Mouse (Mus musculus): ENCODE data around the gene Tas1r3. TPM values are rescaled to one million over a fixed set of nuclear protein-coding genes. Genes with fewer than 3 reads are reported as not detected.

The Tas1r3 gene
- polyA plus RNA-seq, 1 experiment from 2014 or later = 0.29 TPM

- Histone ChIP-seq H3K27ac (replicated peaks) (no peak overlapping the region), H3K27me3 (replicated peaks; ENCODE audit: low read depth, poor library complexity, severe bottlenecking) (no peaks in the 10 kb centered on the region), H3K9me3 (no peaks in the 10 kb centered on the region), H3K4me3 (peak overlapping the region; percentile 96; the same call in 1 of the 2 replicates), H3K4me1 (peaks cover 43% of the 10 kb centered on the region), H3K36me3 (replicated peaks) (peaks cover 42% of the 10 kb centered on the region)
- WGBS = 49% methylated on average over 6 of the region's 6 CpGs
- DNase-seq (ENCODE audit: low spot score) = no peak
Measured at GRCm38 (mm10) chr4:155895216-155895615, 32.1 kb upstream of the Tas1r3 start.

- no peak for DNase-seq (ENCODE audit: low spot score)
- peaks cover 42% of the 10 kb centered on the region for H3K36me3 ChIP-seq (replicated peaks)
- no peaks in the 10 kb centered on the region for H3K27me3 ChIP-seq (replicated peaks; ENCODE audit: low read depth, poor library complexity, severe bottlenecking)
- no peak overlapping the region; the same call in 1 of the 2 replicates for H3K27ac ChIP-seq (replicated peaks)
- H3K4me1 ChIP-seq = peaks cover 47% of the 10 kb centered on the region
- H3K4me3 ChIP-seq = peak overlapping the region; percentile 96
- 40% methylated on average over 8 of the region's 8 CpGs for WGBS
- H3K9me3 ChIP-seq = no peaks in the 10 kb centered on the region
Measured at GRCm38 (mm10) chr4:155894311-155894881, 31.2 kb upstream of the Tas1r3 start.

GRCm38 (mm10) chr4:155893212-155893690 is 30.1 kb upstream of the Tas1r3 start:
- WGBS = 73% methylated on average over 8 of the region's 8 CpGs
- 0 out of 2 replicates have a peak overlapping the region, but pooled peaks have one; percentile 90 for H3K27ac ChIP-seq (replicated peaks)
- peak overlapping the region; percentile 96 for H3K4me3 ChIP-seq
- H3K4me1 ChIP-seq = peaks cover 47% of the 10 kb centered on the region
- DNase-seq (ENCODE audit: low spot score) = no peak
- no peaks in the 10 kb centered on the region for H3K9me3 ChIP-seq
- peaks cover 42% of the 10 kb centered on the region for H3K36me3 ChIP-seq (replicated peaks)
- H3K27me3 ChIP-seq (replicated peaks; ENCODE audit: low read depth, poor library complexity, severe bottlenecking) = no peaks in the 10 kb centered on the region

- Histone ChIP-seq H3K9me3 (no peaks in the 10 kb centered on the region), H3K4me3 (peak overlapping the region; percentile 96), H3K36me3 (replicated peaks) (peaks cover 43% of the 10 kb centered on the region), H3K27me3 (replicated peaks; ENCODE audit: low read depth, poor library complexity, severe bottlenecking) (no peaks in the 10 kb centered on the region), H3K27ac (replicated peaks) (peak overlapping the region; percentile 90), H3K4me1 (peaks cover 47% of the 10 kb centered on the region)
- DNase-seq (ENCODE audit: low spot score) = peak; percentile 65
- 6% methylated on average over 37 of the region's 37 CpGs for WGBS
Measured at GRCm38 (mm10) chr4:155892438-155893211, 29.5 kb upstream of the Tas1r3 start.

- peak; percentile 90 for DNase-seq (ENCODE audit: low spot score)
- Histone ChIP-seq H3K27ac (replicated peaks) (peak overlapping the region; percentile 90), H3K4me1 (peaks cover 47% of the 10 kb centered on the region), H3K27me3 (replicated peaks; ENCODE audit: low read depth, poor library complexity, severe bottlenecking) (no peaks in the 10 kb centered on the region), H3K9me3 (no peaks in the 10 kb centered on the region), H3K4me3 (peak overlapping the region; percentile 96), H3K36me3 (replicated peaks) (peaks cover 47% of the 10 kb centered on the region)
- whole genome bisulfite sequencing = under 1% methylated on average over 56 of the region's 56 CpGs
Measured at GRCm38 (mm10) chr4:155892017-155892416, 28.9 kb upstream of the Tas1r3 start.

- Histone ChIP-seq H3K4me1 (peaks cover 47% of the 10 kb centered on the region), H3K36me3 (replicated peaks) (peaks cover 47% of the 10 kb centered on the region), H3K9me3 (no peaks in the 10 kb centered on the region), H3K27me3 (replicated peaks; ENCODE audit: low read depth, poor library complexity, severe bottlenecking) (no peaks in the 10 kb centered on the region), H3K27ac (replicated peaks) (peak within 1 kb of the TSS; percentile 90), H3K4me3 (peak within 1 kb of the TSS; percentile 96)
- DNase-seq (ENCODE audit: low spot score) = peak; percentile 97
- under 1% methylated on average over 52 of the region's 52 CpGs for WGBS
Measured at GRCm38 (mm10) chr4:155891551-155892001, 28.4 kb upstream of the Tas1r3 start, which contains the start of the genes Pusl1 and Acap3. Pusl1 (minus strand) TSS chr4:155891781. Acap3 (plus strand) TSS chr4:155891822.

GRCm38 (mm10) chr4:155891011-155891471 is 27.9 kb upstream of the Tas1r3 start:
- Histone ChIP-seq H3K9me3 (no peaks in the 10 kb centered on the region), H3K4me3 (peak overlapping the region; percentile 96), H3K27me3 (replicated peaks; ENCODE audit: low read depth, poor library complexity, severe bottlenecking) (no peaks in the 10 kb centered on the region), H3K4me1 (peaks cover 47% of the 10 kb centered on the region), H3K36me3 (replicated peaks) (peaks cover 47% of the 10 kb centered on the region), H3K27ac (replicated peaks) (peak overlapping the region; percentile 90)
- under 1% methylated on average over 34 of the region's 34 CpGs for WGBS
- DNase-seq (ENCODE audit: low spot score) = no peak

- Histone ChIP-seq H3K36me3 (replicated peaks) (peaks cover 58% of the 10 kb centered on the region), H3K27ac (replicated peaks) (no peak overlapping the region), H3K4me1 (peaks cover 35% of the 10 kb centered on the region), H3K9me3 (no peaks in the 10 kb centered on the region), H3K4me3 (peak overlapping the region; percentile 96; the same call in 1 of the 2 replicates), H3K27me3 (replicated peaks; ENCODE audit: low read depth, poor library complexity, severe bottlenecking) (no peaks in the 10 kb centered on the region)
- 84% methylated on average over 5 of the region's 5 CpGs for WGBS
- DNase-seq (ENCODE audit: low spot score) = no peak
Measured at GRCm38 (mm10) chr4:155889316-155889715, 26.2 kb upstream of the Tas1r3 start.

GRCm38 (mm10) chr4:155888181-155888580 is 25.0 kb upstream of the Tas1r3 start:
- H3K27ac ChIP-seq (replicated peaks) = no peak overlapping the region
- no peaks in the 10 kb centered on the region for H3K9me3 ChIP-seq
- peaks cover 23% of the 10 kb centered on the region for H3K4me1 ChIP-seq
- no peak overlapping the region for H3K4me3 ChIP-seq
- 95% methylated on average over 9 of the region's 9 CpGs for WGBS
- peaks cover 69% of the 10 kb centered on the region for H3K36me3 ChIP-seq (replicated peaks)
- no peaks in the 10 kb centered on the region for H3K27me3 ChIP-seq (replicated peaks; ENCODE audit: low read depth, poor library complexity, severe bottlenecking)
- DNase-seq (ENCODE audit: low spot score) = no peak

GRCm38 (mm10) chr4:155887674-155888073 is 24.5 kb upstream of the Tas1r3 start:
- DNase-seq (ENCODE audit: low spot score) = no peak
- H3K4me1 ChIP-seq = peaks cover 18% of the 10 kb centered on the region
- no peak overlapping the region for H3K27ac ChIP-seq (replicated peaks)
- H3K27me3 ChIP-seq (replicated peaks; ENCODE audit: low read depth, poor library complexity, severe bottlenecking) = no peaks in the 10 kb centered on the region
- WGBS = 87% methylated on average over 10 of the region's 10 CpGs
- no peak overlapping the region for H3K4me3 ChIP-seq
- H3K36me3 ChIP-seq (replicated peaks) = peaks cover 75% of the 10 kb centered on the region
- H3K9me3 ChIP-seq = no peaks in the 10 kb centered on the region

- H3K4me3 ChIP-seq = no peak overlapping the region
- H3K4me1 ChIP-seq = peaks cover 14% of the 10 kb centered on the region
- 92% methylated on average over 5 of the region's 5 CpGs for WGBS
- no peaks in the 10 kb centered on the region for H3K9me3 ChIP-seq
- H3K27me3 ChIP-seq (replicated peaks; ENCODE audit: low read depth, poor library complexity, severe bottlenecking) = no peaks in the 10 kb centered on the region
- no peak overlapping the region for H3K27ac ChIP-seq (replicated peaks)
- peaks cover 84% of the 10 kb centered on the region for H3K36me3 ChIP-seq (replicated peaks)
- DNase-seq (ENCODE audit: low spot score) = no peak
Measured at GRCm38 (mm10) chr4:155886330-155886729, 23.2 kb upstream of the Tas1r3 start.

- 85% methylated on average over 3 of the region's 3 CpGs for WGBS
- no peak overlapping the region for H3K27ac ChIP-seq (replicated peaks)
- H3K4me3 ChIP-seq = no peak overlapping the region
- no peaks in the 10 kb centered on the region for H3K4me1 ChIP-seq
- H3K36me3 ChIP-seq (replicated peaks) = peaks cover 89% of the 10 kb centered on the region
- no peaks in the 10 kb centered on the region for H3K9me3 ChIP-seq
- DNase-seq (ENCODE audit: low spot score) = no peak
- H3K27me3 ChIP-seq (replicated peaks; ENCODE audit: low read depth, poor library complexity, severe bottlenecking) = no peaks in the 10 kb centered on the region
Measured at GRCm38 (mm10) chr4:155883587-155883986, 20.4 kb upstream of the Tas1r3 start.

Measured in embryonic facial prominence, embryonic 10.5 days (tissue).